Mouse (Mus musculus): ENCODE data around the gene Xbp1. TPM values are rescaled to one million over a fixed set of nuclear protein-coding genes. Genes with fewer than 3 reads are reported as not detected.

Gene Xbp1
- polyA plus RNA-seq, 1 experiment from 2014 or later = 115 TPM

DNA sequence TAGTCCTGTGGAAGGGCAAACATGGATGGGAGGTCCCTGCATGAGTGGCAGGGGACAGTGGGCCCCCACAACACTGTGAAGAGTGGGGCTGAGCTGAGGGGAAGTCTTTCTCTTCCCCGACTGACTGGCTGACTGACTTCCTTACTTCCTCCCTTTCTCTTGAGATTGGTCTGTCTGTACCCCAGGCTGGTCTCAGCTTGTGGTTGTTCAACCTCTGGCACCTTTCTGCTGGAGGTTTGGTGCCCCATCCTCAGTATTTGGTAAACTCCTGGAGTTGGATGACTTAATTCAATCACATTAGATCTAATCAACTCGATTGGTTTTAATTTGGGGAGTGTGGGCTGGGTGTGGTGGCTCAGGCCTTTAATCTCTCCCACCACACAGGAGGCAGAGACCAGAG lies 46.0 kb downstream of the Xbp1 start:
- CTCF ChIA-PET = no interaction called here
- no peak for ATAC-seq
- POLR2A ChIA-PET = no interaction called here

DNA sequence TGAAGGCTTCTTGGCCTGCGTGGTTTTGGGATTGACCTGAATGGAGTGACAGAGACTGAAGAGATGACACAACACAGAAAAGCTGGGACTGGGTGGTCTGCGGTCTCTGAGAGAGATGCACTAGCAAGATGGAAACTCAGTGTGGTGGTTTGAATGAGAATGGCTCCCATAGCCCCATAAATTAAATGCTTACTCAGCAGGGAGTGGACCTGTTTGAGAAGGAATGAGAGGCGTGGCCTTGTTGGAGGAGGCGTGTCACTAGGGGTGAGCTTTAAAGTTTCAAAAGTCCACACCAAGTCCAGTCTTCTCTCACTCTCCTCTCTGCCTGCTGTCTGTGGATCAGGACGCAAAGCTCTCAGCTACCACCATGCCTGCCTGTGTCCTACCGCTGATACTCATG lies 47.2 kb downstream of the Xbp1 start:
- no peak for TF ChIP-seq CTCF (IDR thresholded peaks at IDR 0.05)
- ATAC-seq = no peak
- ChIA-PET CTCF (no interaction called here), POLR2A (no interaction called here)
- H3K27me3 ChIP-seq = peaks cover 18% of the 10 kb centered on the region
- DNase-seq (ENCODE audit: low read depth, low spot score) = no peak
- in situ Hi-C loops (cut with MboI; ENCODE audit: low pct_unique_long_range_greater_than_20kb) = no loop called here

More for the DNA sequence above, 46.0 kb downstream of the Xbp1 start:
- H3K27me3 ChIP-seq = peaks cover 19% of the 10 kb centered on the region
- no peak for TF ChIP-seq CTCF (IDR thresholded peaks at IDR 0.05)
- no peak for DNase-seq (ENCODE audit: low read depth, low spot score)
- in situ Hi-C loops (cut with MboI; ENCODE audit: low pct_unique_long_range_greater_than_20kb) = no loop called here

DNA sequence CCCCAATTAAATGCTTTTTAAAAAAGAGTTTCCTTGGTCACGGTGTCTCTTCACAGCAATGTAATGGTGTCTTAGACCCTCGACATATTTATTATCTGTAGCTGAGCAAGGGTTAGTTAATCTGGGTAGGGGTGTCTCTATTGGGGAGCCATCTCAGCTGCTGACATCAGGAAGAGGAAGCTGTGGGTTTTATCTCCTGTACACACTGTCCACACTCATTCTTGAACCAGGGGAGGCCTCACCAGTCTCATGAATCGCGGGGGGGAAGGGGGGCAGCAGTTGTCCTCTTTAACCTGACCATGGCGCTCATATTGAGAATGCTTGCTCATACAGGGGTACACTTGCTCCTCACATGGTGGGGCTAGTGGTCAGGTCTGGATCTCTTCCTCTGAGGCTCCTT lies 47.6 kb downstream of the Xbp1 start:
- TF ChIP-seq CTCF (IDR thresholded peaks at IDR 0.05) = no peak
- ATAC-seq = no peak
- POLR2A ChIA-PET = no interaction called here
- H3K27me3 ChIP-seq = peaks cover 19% of the 10 kb centered on the region
- no peak for DNase-seq (ENCODE audit: low read depth, low spot score)
- in situ Hi-C loops (cut with MboI; ENCODE audit: low pct_unique_long_range_greater_than_20kb) = no loop called here
- CTCF ChIA-PET = no interaction called here

- H3K27me3 ChIP-seq = peaks cover 32% of the 10 kb centered on the region
- ATAC-seq (no peak), DNase-seq (ENCODE audit: low read depth, low spot score) (no peak)
- POLR2A ChIA-PET = no interaction called here
- CTCF ChIA-PET = no interaction called here
- TF ChIP-seq CTCF (IDR thresholded peaks at IDR 0.05) = no peak
- in situ Hi-C loops (cut with MboI; ENCODE audit: low pct_unique_long_range_greater_than_20kb) = no loop called here
Observed at GRCm38 (mm10) chr11:5569474-5569873, 49.0 kb downstream of the Xbp1 start, which contains the start of gene Ankrd36. TSS of gene Ankrd36 (plus strand) at chr11:5569684.

- no peak for ATAC-seq
- POLR2A ChIA-PET = no interaction called here
- CTCF ChIA-PET = interaction anchor here (1.3 kb wide), 1 partner anchor 13 kb away, joined by 4 read pairs; no protein-coding TSS in a partner anchor
- in situ Hi-C loops (cut with MboI; ENCODE audit: low pct_unique_long_range_greater_than_20kb) = no loop called here
- peaks cover 46% of the 10 kb centered on the region for H3K27me3 ChIP-seq
- TF ChIP-seq CTCF (IDR thresholded peaks at IDR 0.05) = no peak
- DNase-seq (ENCODE audit: low read depth, low spot score) = no peak
Observed at GRCm38 (mm10) chr11:5571856-5572255, 51.4 kb downstream of the Xbp1 start.

DNA sequence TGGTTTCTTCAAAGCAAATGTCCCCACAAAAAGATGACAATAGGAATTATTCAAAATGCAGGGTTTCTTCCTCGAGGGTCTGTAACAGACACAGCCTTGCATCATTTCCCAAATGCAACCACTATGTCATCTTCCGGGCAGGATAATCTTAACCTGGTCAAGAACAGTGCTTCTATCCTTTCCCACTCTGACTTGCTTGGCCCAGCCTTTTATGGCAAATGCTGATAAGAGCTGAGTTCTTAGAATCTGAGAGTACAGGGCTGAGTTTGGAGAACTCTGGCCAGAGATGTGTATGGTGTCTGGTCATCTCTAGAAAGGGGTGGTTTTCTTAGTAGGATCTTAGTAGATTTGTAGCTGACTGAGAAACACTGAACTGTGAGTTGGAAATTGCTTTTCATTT lies 53.4 kb downstream of the Xbp1 start:
- no peak for DNase-seq (ENCODE audit: low read depth, low spot score)
- in situ Hi-C loops (cut with MboI; ENCODE audit: low pct_unique_long_range_greater_than_20kb) = no loop called here
- H3K27me3 ChIP-seq = peaks cover 51% of the 10 kb centered on the region
- ChIA-PET POLR2A (no interaction called here), CTCF (interaction anchor here (1.2 kb wide), 1 partner anchor 10 kb away, joined by 3 read pairs; no protein-coding TSS in a partner anchor)
- ATAC-seq = no peak
- no peak for TF ChIP-seq CTCF (IDR thresholded peaks at IDR 0.05)

DNA sequence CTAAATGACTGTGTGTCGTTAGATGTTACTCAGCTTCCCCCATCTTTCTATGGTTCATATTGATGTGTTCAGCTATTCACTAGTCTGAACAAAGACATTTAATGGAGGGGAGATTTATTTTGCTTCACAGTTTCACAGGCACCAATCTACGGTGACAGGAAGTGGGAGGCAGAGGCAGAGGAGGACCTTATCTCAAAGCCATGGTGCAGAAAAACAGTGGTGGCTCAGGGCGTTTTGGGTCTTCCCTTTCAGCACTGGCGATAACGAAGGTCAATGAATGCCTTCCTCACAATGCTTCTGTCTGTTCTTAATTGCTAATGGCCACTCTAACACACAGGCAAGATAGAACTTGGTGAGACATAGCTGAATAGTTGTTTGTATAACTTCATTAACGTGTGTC lies 54.6 kb downstream of the Xbp1 start:
- DNase-seq (ENCODE audit: low read depth, low spot score) (no peak), ATAC-seq (no peak)
- in situ Hi-C loops (cut with MboI; ENCODE audit: low pct_unique_long_range_greater_than_20kb) = no loop called here
- no peak for TF ChIP-seq CTCF (IDR thresholded peaks at IDR 0.05)
- CTCF ChIA-PET = no interaction called here
- POLR2A ChIA-PET = no interaction called here
- peaks cover 62% of the 10 kb centered on the region for H3K27me3 ChIP-seq

Other genes starting within 250 kb of the Xbp1 start
- gene Znrf3, start 75.8 kb upstream of the Xbp1 start, polyA plus RNA-seq (2021) = 10.7 TPM
- gene Ccdc117, start 21.5 kb downstream of the Xbp1 start, polyA plus RNA-seq (2021) = 17.8 TPM
- gene Ankrd36, start 49.0 kb downstream of the Xbp1 start, polyA plus RNA-seq (2021) = not detected
- gene Mrps24, start 195.0 kb downstream of the Xbp1 start, polyA plus RNA-seq (2021) = 98.7 TPM
- gene Urgcp, start 241.7 kb downstream of the Xbp1 start, polyA plus RNA-seq (2021) = 25.5 TPM